Mouse (Mus musculus) small intestine, adult 2 months (tissue): ENCODE results near the gene Gm20388.

Experiments
- CTCF ChIP-seq: fragments of 200-500 bp; IDR thresholded peaks from 2 replicates; pipeline ENCODE4 v1.5.1; 2012; ENCODE audit warnings: low read depth, mild to moderate bottlenecking, control low read depth, inconsistent platforms, low read length, moderate library complexity, mixed read lengths; ENCODE audit not compliant: insufficient replicate concordance, insufficient read length; ENCODE audit errors: extremely low read depth
- POLR2A ChIP-seq: fragments of 200-500 bp; IDR thresholded peaks from 2 replicates; pipeline ENCODE4 v1.6.1; 2012; ENCODE audit warnings: low read depth, mild to moderate bottlenecking, control low read depth, inconsistent platforms, low read length, moderate library complexity

GRCm38 (mm10) chr8:123891271-123891670 is 3980.6 kb downstream of the Gm20388 start:
- no peak for TF ChIP-seq POLR2A
- no peak for TF ChIP-seq CTCF
